Comparison of ENCODE assay signal across 8 mouse cellular contexts in genomic region chr12:87266108-87266826, GRCm38 (mm10). TPM values are rescaled to one million over a fixed set of nuclear protein-coding genes. Genes with fewer than 3 reads are reported as not detected.
DNase-seq lines count a peak whose midpoint lies in the region; ATAC-seq lines count a peak whose summit lies in the region.

Gene Vipas39 (minus strand): TSS chr12:87266256.
Gene Ahsa1 (plus strand): TSS chr12:87266479.

- DNase-seq in R1 (ENCODE audit: low read depth, low spot score): peak; percentile 99
- DNase-seq in cerebellum, postnatal 14 days: peak; percentile 88 to 91
- peak; percentile 88 to 91 for DNase-seq in frontal cortex, postnatal 14 days (ENCODE audit: low spot score in 2 of 2)
- DNase-seq in layer of hippocampus, postnatal 25 days (ENCODE audit: extremely low spot score in 1 of 2, low spot score in 1 of 2): peak; percentile 65 to 76
- peak; percentile 97 for DNase-seq in lung, postnatal 25 days (ENCODE audit: low spot score)
- DNase-seq in retina, embryonic 14.5 days (ENCODE audit: low spot score): peak; percentile 98
- DNase-seq in thymus, postnatal 4 days: peak; percentile 81

- peak within 1 kb of the TSS; percentile 92 for H3K9ac ChIP-seq in hindbrain, embryonic 13.5 days

- no peaks in the 10 kb centered on the region for H3K27me3 ChIP-seq in hindbrain, embryonic 13.5 days

- H3K36me3 ChIP-seq in hindbrain, embryonic 13.5 days: peaks cover 47% of the 10 kb centered on the region

- peak within 1 kb of the TSS; percentile 91 for H3K27ac ChIP-seq in hindbrain, embryonic 13.5 days

- peak; percentile 99 for ATAC-seq in hindbrain, embryonic 13.5 days (ENCODE audit: low FRiP score)

- 0% methylated on average over 31 of the region's 31 CpGs for WGBS in hindbrain, embryonic 13.5 days

- H3K9me3 ChIP-seq in hindbrain, embryonic 13.5 days: no peaks in the 10 kb centered on the region

- H3K4me2 ChIP-seq in hindbrain, embryonic 13.5 days: peak within 1 kb of the TSS; percentile 95

- H3K4me1 ChIP-seq in hindbrain, embryonic 13.5 days (replicated peaks): peaks cover 21% of the 10 kb centered on the region

- peak within 1 kb of the TSS; percentile 85 for H3K4me3 ChIP-seq in hindbrain, embryonic 13.5 days

RNA-seq across cellular contexts. Expression of gene Vipas39, which starts in this region (rescaled TPM):
- 57.7 and 62.4 TPM in 2 replicates for polyA plus RNA-seq in hindbrain, embryonic 13.5 days (2015; fragmentation: Nextera tagmentation; extraction: Ambion mirVana)
- 10 to 100 TPM; 53.9 to 59.5 TPM for total RNA-seq in layer of hippocampus, postnatal 25 days (2021)

RNA-seq across cellular contexts. Expression of gene Ahsa1, which starts in this region (rescaled TPM):
- polyA plus RNA-seq in hindbrain, embryonic 13.5 days (2015; fragmentation: Nextera tagmentation; extraction: Ambion mirVana): 193 and 214 TPM in 2 replicates
- total RNA-seq in layer of hippocampus, postnatal 25 days (2021): 100 to 1,000 TPM; 167 to 194 TPM

Comparison
In these comparisons a context has a peak if more than half of its experiments do, and no peak if none do; other contexts are left out.
1. Peak in every context shown above with its lines: DNase-seq, ATAC-seq, H3K4me3 ChIP-seq and H3K27ac ChIP-seq.